Mouse (Mus musculus) liver, adult 2 months (tissue): ENCODE measurements around the gene Olfr536. TPM values are rescaled to one million over a fixed set of nuclear protein-coding genes. Genes with fewer than 3 reads are reported as not detected.
"Not testable (repeated sequence)": the region's sequence is repeated elsewhere in the genome, so short reads cannot be mapped to it uniquely, and the experiment has no call there.

Experiments used
- DNase-seq: peaks from one replicate; pipeline ENCODE4 v3.0.0-alpha.2; 2011; ENCODE audit warnings: low read depth, low spot score; ENCODE audit errors: extremely low read depth
- H3K27ac ChIP-seq: fragments of 200-500 bp; replicated peaks from 2 replicates; pipeline ENCODE4 v1.5.1; 2012; ENCODE audit warnings: low read depth, mild to moderate bottlenecking, control low read depth, inconsistent platforms, low read length; ENCODE audit not compliant: insufficient read depth
- H3K27me3 ChIP-seq: fragments of 200-500 bp; 2 replicates; pipeline ENCODE4 v1.6.1; 2012; ENCODE audit warnings: mild to moderate bottlenecking, moderate library complexity, low read length, inconsistent platforms; ENCODE audit not compliant: control insufficient read depth, insufficient read depth
- H3K36me3 ChIP-seq: fragments of 200-500 bp; 2 replicates; pipeline ENCODE4 v1.6.1; 2012; ENCODE audit warnings: low read length, inconsistent platforms; ENCODE audit not compliant: control insufficient read depth, insufficient read depth
- H3K4me1 ChIP-seq: fragments of 200-500 bp; 2 replicates; pipeline ENCODE4 v1.6.1; 2011; ENCODE audit warnings: low read length; ENCODE audit not compliant: control insufficient read depth, insufficient read depth
- H3K4me3 ChIP-seq: fragments of 200-500 bp; 2 replicates; pipeline ENCODE4 v1.5.1; 2011; ENCODE audit warnings: low read depth, mild to moderate bottlenecking, control low read depth, low read length, moderate library complexity; ENCODE audit not compliant: insufficient read depth
- H3K79me2 ChIP-seq: fragments of 200-500 bp; 2 replicates; pipeline ENCODE4 v1.6.1; 2012; ENCODE audit warnings: inconsistent platforms, mild to moderate bottlenecking, low read length, moderate library complexity; ENCODE audit not compliant: control insufficient read depth, insufficient read depth
- H3K9ac ChIP-seq: fragments of 200-500 bp; 2 replicates; pipeline ENCODE4 v1.6.1; 2012; ENCODE audit warnings: low read depth, mild to moderate bottlenecking, control low read depth, inconsistent platforms, low read length
- CTCF ChIP-seq: fragments of 200-500 bp; IDR thresholded peaks from 2 replicates; pipeline ENCODE4 v1.5.1; 2011; ENCODE audit warnings: low read depth, low read length, control low read depth
- POLR2A ChIP-seq: fragments of 200-500 bp; IDR thresholded peaks from 2 replicates; pipeline ENCODE4 v1.6.1; 2011; ENCODE audit warnings: low read length, control low read depth; ENCODE audit not compliant: insufficient read depth; ENCODE audit errors: extremely low read depth
- WGBS: fragments of 180-500 bp; shearing (Covaris S2); methylation state at CpG from one replicate; pipeline ENCODE4 v1.1.7; 2018; 5-methylcytosine and 5-hydroxymethylcytosine counted together
- polyA plus RNA-seq: library from polyadenylated mRNA; depleted of rRNA; stranded (reverse); fragments of >200 nt; gene quantifications from 2 replicates; pipeline ENCODE4 v1.2.3, GENCODE M21; 2012; rRNA removed
- total RNA-seq: library from RNA; depleted of rRNA; stranded (reverse); fragments of >200 nt; gene quantifications from 2 replicates; pipeline ENCODE4 v1.2.3, GENCODE M21; 2014; rRNA removed

Olfr536 gene
- total RNA-seq (not detected in 2 replicates), polyA plus RNA-seq (not detected in 2 replicates)

GRCm38 (mm10) chr7:140507346-140508021 lies at the start of gene Olfr536:
TSS of gene Olfr536 (minus strand) at chr7:140507396.
- H3K79me2 ChIP-seq, H3K4me1 ChIP-seq, H3K36me3 ChIP-seq, H3K27ac ChIP-seq, DNase-seq, H3K4me3 ChIP-seq, H3K9ac ChIP-seq, H3K27me3 ChIP-seq: not testable (repeated sequence)
- WGBS = 83% methylated on average over 2 of the region's 2 CpGs

GRCm38 (mm10) chr7:140539746-140540145 lies 32.5 kb upstream of the Olfr536 start:
- 70% methylated on average over 2 of the region's 2 CpGs for WGBS

DNA sequence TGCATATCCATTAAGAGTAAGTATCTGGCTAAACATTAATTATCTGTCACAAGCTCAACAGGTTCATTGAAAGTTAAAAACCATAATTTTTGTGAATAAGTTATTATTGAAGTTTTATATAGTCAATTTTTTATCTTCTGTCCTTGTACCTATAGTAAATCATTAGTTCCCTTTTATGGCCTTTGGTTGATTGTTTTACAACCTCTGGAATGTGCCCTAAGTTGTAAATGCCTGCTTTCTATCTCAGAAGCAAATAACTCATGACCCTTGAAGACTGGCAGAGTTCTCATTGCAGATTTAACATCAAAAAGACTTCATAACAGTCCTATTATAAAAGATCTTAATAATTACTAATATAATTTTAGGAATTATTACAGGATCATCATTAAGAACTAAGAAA lies 12.5 kb downstream of the Olfr536 start:
- TF ChIP-seq POLR2A = no peak
- no peak for TF ChIP-seq CTCF
- H3K27ac ChIP-seq = no peak overlapping the region
- no peaks in the 10 kb centered on the region for H3K79me2 ChIP-seq
- no peaks in the 10 kb centered on the region for H3K27me3 ChIP-seq
- no peak for DNase-seq
- no peak overlapping the region for H3K4me3 ChIP-seq
- no peaks in the 10 kb centered on the region for H3K36me3 ChIP-seq
- no peaks in the 10 kb centered on the region for H3K4me1 ChIP-seq
- no peak overlapping the region for H3K9ac ChIP-seq

More at GRCm38 (mm10) chr7:140539746-140540145, 32.5 kb upstream of the Olfr536 start:
- Histone ChIP-seq H3K4me1 (no peaks in the 10 kb centered on the region), H3K27me3 (no peaks in the 10 kb centered on the region), H3K36me3 (no peaks in the 10 kb centered on the region), H3K79me2 (no peaks in the 10 kb centered on the region), H3K4me3 (no peak overlapping the region), H3K9ac (no peak overlapping the region), H3K27ac (no peak overlapping the region)
- no peak for DNase-seq
- TF ChIP-seq POLR2A (no peak), CTCF (no peak)

DNA sequence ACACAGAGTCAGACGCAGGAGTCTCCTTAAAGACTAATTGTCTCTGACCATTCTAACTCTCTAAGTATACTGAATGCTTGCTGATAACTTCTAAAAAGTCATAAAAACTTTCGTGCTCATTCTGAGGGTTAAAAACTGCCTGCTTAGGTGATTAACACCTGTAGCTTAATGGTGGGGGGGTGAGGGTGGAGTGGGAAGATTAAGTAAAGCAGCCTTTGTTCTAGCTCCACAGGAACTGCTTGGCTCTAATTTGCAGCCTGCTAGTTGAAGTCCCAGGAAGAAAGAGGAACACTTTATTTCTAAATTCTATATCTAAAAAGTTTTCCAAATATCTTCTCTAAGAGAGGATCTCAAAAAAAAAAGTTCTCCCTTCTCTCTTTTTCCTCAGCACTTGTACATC lies 13.0 kb downstream of the Olfr536 start:
- Histone ChIP-seq H3K36me3 (no peaks in the 10 kb centered on the region), H3K79me2 (no peaks in the 10 kb centered on the region), H3K4me3 (no peak overlapping the region), H3K4me1 (no peaks in the 10 kb centered on the region), H3K9ac (no peak overlapping the region), H3K27me3 (no peaks in the 10 kb centered on the region), H3K27ac (no peak overlapping the region)
- WGBS = 47% methylated on average over 2 of the region's 2 CpGs
- DNase-seq = no peak
- TF ChIP-seq POLR2A = no peak
- no peak for TF ChIP-seq CTCF

GRCm38 (mm10) chr7:140488981-140489380 lies 18.2 kb downstream of the Olfr536 start:
- 74% methylated on average over 1 of the region's 1 CpGs for WGBS
- no peaks in the 10 kb centered on the region for H3K79me2 ChIP-seq
- H3K36me3 ChIP-seq = no peaks in the 10 kb centered on the region
- H3K27me3 ChIP-seq = no peaks in the 10 kb centered on the region
- no peak overlapping the region for H3K9ac ChIP-seq
- H3K4me1 ChIP-seq = no peaks in the 10 kb centered on the region
- DNase-seq = no peak
- H3K4me3 ChIP-seq = no peak overlapping the region
- H3K27ac ChIP-seq = no peak overlapping the region
- TF ChIP-seq CTCF = no peak
- TF ChIP-seq POLR2A = no peak

DNA sequence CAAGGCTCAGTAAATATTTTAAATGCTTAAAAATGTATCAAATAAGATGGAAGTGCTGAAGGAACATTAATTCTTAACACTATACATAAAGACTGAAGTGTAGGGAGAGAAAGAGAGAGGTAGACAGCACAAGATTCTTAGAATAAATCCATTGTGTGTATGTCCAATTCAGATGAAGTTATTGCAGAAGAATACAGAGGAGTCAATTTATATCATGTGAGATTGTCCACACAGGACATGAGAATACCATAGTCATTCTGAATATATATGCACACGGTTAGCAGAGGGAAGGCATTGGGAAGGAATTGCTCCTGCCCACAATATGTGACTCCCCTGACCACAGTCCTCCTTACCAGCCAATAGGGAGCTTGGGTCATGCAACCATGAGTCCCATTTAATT lies 23.3 kb downstream of the Olfr536 start, which contains the start of gene Olfr535:
Gene Olfr535, plus strand, starts transcription at position 301 of the 400 bp plus-strand sequence.
- Histone ChIP-seq H3K27ac (no peak within 1 kb of the TSS), H3K4me3 (no peak within 1 kb of the TSS), H3K27me3 (no peaks in the 10 kb centered on the region), H3K79me2 (no peaks in the 10 kb centered on the region), H3K9ac (no peak within 1 kb of the TSS), H3K36me3 (no peaks in the 10 kb centered on the region), H3K4me1 (no peaks in the 10 kb centered on the region)
- TF ChIP-seq CTCF = no peak
- no peak for TF ChIP-seq POLR2A
- no peak for DNase-seq
- 90% methylated on average over 1 of the region's 1 CpGs for WGBS
